Mouse (Mus musculus): Measurements from ENCODE around the gene AF067063. TPM values are rescaled to one million over a fixed set of nuclear protein-coding genes. Genes with fewer than 3 reads are reported as not detected.

The AF067063 gene
- polyA plus RNA-seq, 2 experiments from 2014 or later, result not detected

Other genes starting within 250 kb of the AF067063 start
- gene Ccl28, start 206.4 kb downstream of the AF067063 start, polyA plus RNA-seq (2017; shearing (Covaris generic)), result not detected
- gene Hmgcs1, start 139.8 kb downstream of the AF067063 start, polyA plus RNA-seq (2017; shearing (Covaris generic)), result 10 to 100 TPM; 47.8 to 54.1 TPM
- gene Nim1k, start 74.3 kb downstream of the AF067063 start, polyA plus RNA-seq (2017; shearing (Covaris generic)), result 1 to 10 TPM in 1 of 2 experiments, under 1 TPM in 1; 0.75 to 1.1 TPM
- 10 to 100 TPM; 26.1 to 29.2 TPM for gene Zfp131, start 39.3 kb downstream of the AF067063 start, polyA plus RNA-seq (2017; shearing (Covaris generic))
- gene D13Ertd608e, start 5.8 kb upstream of the AF067063 start, polyA plus RNA-seq (2017; shearing (Covaris generic)), result not detected
- not detected for gene Tcstv1, start 64.6 kb upstream of the AF067063 start, polyA plus RNA-seq (2017; shearing (Covaris generic))
- gene Gm21761, start 99.1 kb upstream of the AF067063 start, polyA plus RNA-seq (2017; shearing (Covaris generic)), result not detected
- gene B020031M17Rik, start 120.6 kb upstream of the AF067063 start, polyA plus RNA-seq (2017; shearing (Covaris generic)), result not detected
- gene Gm36079, start 196.8 kb upstream of the AF067063 start, polyA plus RNA-seq (2017; shearing (Covaris generic)), result not detected
- under 1 TPM; 0.24 TPM for gene Gm21188, start 222.0 kb upstream of the AF067063 start, polyA plus RNA-seq (2017; shearing (Covaris generic))